Mouse (Mus musculus) brain, embryonic 14.5 days (tissue): ENCODE results near the gene Pgap2. TPM values are rescaled to one million over a fixed set of nuclear protein-coding genes. Genes with fewer than 3 reads are reported as not detected.

Experiments used
- DNase-seq: peaks from one replicate; pipeline ENCODE4 v3.0.0-alpha.2; 2011; ENCODE audit warnings: low read depth
- CTCF ChIP-seq: fragments of 200-500 bp; IDR thresholded peaks from 2 replicates; pipeline ENCODE4 v1.5.1; 2012; ENCODE audit warnings: inconsistent platforms, mild to moderate bottlenecking, moderate library complexity, borderline replicate concordance; ENCODE audit not compliant: insufficient read depth, insufficient read length; ENCODE audit errors: extremely low read depth
- POLR2A ChIP-seq: fragments of 200-500 bp; IDR thresholded peaks from 2 replicates; pipeline ENCODE4 v1.6.1; 2012; ENCODE audit warnings: mild to moderate bottlenecking, inconsistent platforms, borderline replicate concordance; ENCODE audit not compliant: poor library complexity, insufficient read depth, insufficient read length, severe bottlenecking; ENCODE audit errors: extremely low read depth
- polyA plus RNA-seq: library from polyadenylated mRNA; depleted of rRNA; stranded (reverse); fragments of >200 nt; gene quantifications from 2 replicates; pipeline ENCODE4 v1.2.3, GENCODE M21; 2012; rRNA removed

The Pgap2 gene
- polyA plus RNA-seq: 59.4 and 67.0 TPM in 2 replicates

GRCm38 (mm10) chr7:102209756-102210721 is at the start of gene Pgap2, which contains the start of gene Nup98:
Gene Pgap2, plus strand, starts transcription at chr7:102210208.
Gene Nup98, minus strand, starts transcription at chr7:102210176.
- TF ChIP-seq CTCF (peak; percentile 18; the same call in 1 of the 2 replicates), POLR2A (peak; percentile 93)
- DNase-seq: peak; percentile 100

GRCm38 (mm10) chr7:102170300-102170699 is 39.7 kb upstream of the Pgap2 start:
- peak; percentile 33 for DNase-seq

GRCm38 (mm10) chr7:102183849-102184248 is 26.2 kb upstream of the Pgap2 start:
- TF ChIP-seq POLR2A (no peak), CTCF (no peak)
- no peak for DNase-seq

More at GRCm38 (mm10) chr7:102170300-102170699, 39.7 kb upstream of the Pgap2 start:
- TF ChIP-seq POLR2A: no peak
- no peak for TF ChIP-seq CTCF

- peak; percentile 9 for DNase-seq
- TF ChIP-seq POLR2A: no peak
- no peak for TF ChIP-seq CTCF
Observed at GRCm38 (mm10) chr7:102192356-102192755, 17.7 kb upstream of the Pgap2 start.

- no peak for TF ChIP-seq POLR2A
- no peak for TF ChIP-seq CTCF
Observed at GRCm38 (mm10) chr7:102200576-102200975, 9.4 kb upstream of the Pgap2 start.

GRCm38 (mm10) chr7:102200996-102201785 is 8.8 kb upstream of the Pgap2 start:
- TF ChIP-seq CTCF (no peak), POLR2A (no peak)

More at GRCm38 (mm10) chr7:102200576-102200975, 9.4 kb upstream of the Pgap2 start:
- DNase-seq: no peak

GRCm38 (mm10) chr7:102204296-102204857 is 5.6 kb upstream of the Pgap2 start:
- no peak for DNase-seq
- TF ChIP-seq POLR2A: no peak
- TF ChIP-seq CTCF: no peak

More at GRCm38 (mm10) chr7:102200996-102201785, 8.8 kb upstream of the Pgap2 start:
- no peak for DNase-seq

- TF ChIP-seq CTCF (no peak), POLR2A (no peak)
- DNase-seq: no peak
Observed at GRCm38 (mm10) chr7:102205646-102206045, 4.4 kb upstream of the Pgap2 start.

GRCm38 (mm10) chr7:102208806-102209363 is 1.1 kb upstream of the Pgap2 start:
- TF ChIP-seq CTCF (no peak), POLR2A (no peak)
- DNase-seq: no peak

- TF ChIP-seq CTCF: no peak
- no peak for DNase-seq
Observed at GRCm38 (mm10) chr7:102211071-102211470, 1.1 kb downstream of the Pgap2 start.

GRCm38 (mm10) chr7:102221899-102222298 is 11.9 kb downstream of the Pgap2 start:
- DNase-seq: peak; percentile 4
- TF ChIP-seq POLR2A (no peak), CTCF (no peak)

- DNase-seq: peak; percentile 79
- TF ChIP-seq CTCF: peak; percentile 50; the same call in 1 of the 2 replicates
- TF ChIP-seq POLR2A: no peak
Observed at GRCm38 (mm10) chr7:102222336-102222735, 12.3 kb downstream of the Pgap2 start.
